ENCODE assay signal across 8 mouse cellular contexts in the genomic region with DNA sequence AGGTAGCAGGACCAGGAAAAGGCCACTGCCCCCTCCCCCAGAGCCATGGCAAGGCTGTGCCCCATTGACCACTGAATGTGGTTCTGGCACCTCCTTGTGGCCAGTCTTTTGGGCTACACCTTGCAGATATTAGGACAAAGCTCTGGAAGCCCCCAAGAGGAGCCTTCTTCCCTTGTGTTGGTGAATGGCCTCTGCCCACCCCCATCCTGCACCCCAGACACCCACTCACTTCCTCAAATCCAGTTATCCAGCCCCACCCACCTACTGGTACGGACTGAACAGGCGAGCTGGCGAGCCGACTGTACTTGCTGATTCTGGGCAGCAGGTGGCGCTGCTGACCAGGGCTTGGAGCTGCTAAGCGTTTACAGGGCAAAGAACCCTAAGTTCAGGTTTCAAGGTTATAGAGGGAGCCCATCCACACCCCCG. TPM values are rescaled to one million over a fixed set of nuclear protein-coding genes. Genes with fewer than 3 reads are reported as not detected.
DNase-seq lines count a peak whose midpoint lies in the region; ATAC-seq and TF ChIP-seq lines count a peak whose summit lies in the region.

No protein-coding gene starts in this region.

- intact Hi-C loops in gastrocnemius, adult 2 months (cut with DNase I) = loop anchor here (1.0 kb wide), 2 partner anchors 38 to 164 kb away; no protein-coding TSS in a partner anchor
- intact Hi-C loops in left cerebral cortex, adult 2 months (cut with DNase I) = loop anchor here (1.0 kb wide), 2 partner anchors 39 to 164 kb away; no protein-coding TSS in a partner anchor

- H3K4me3 ChIP-seq in gastrocnemius, adult 2 months = peak overlapping the region; percentile 61
- peak overlapping the region; percentile 19; the same call in 1 of the 2 replicates for H3K4me3 ChIP-seq in hindbrain, postnatal 0 days (ENCODE audit: low read length)
- no peak overlapping the region for H3K4me3 ChIP-seq in left cerebral cortex, adult 2 months
- H3K4me3 ChIP-seq in macrophage (ENCODE audit: inconsistent target) = no peak overlapping the region

- peaks cover 13% of the 10 kb centered on the region; the same call in 1 of the 2 replicates for H3K4me1 ChIP-seq in hindbrain, postnatal 0 days (ENCODE audit: insufficient read depth, low read length)

- no peaks in the 10 kb centered on the region for H3K9me3 ChIP-seq in hindbrain, postnatal 0 days (ENCODE audit: low read length)

- no peaks in the 10 kb centered on the region for H3K79me2 ChIP-seq in macrophage (ENCODE audit: inconsistent target)

- WGBS in hindbrain, postnatal 0 days = 1% methylated on average over 7 of the region's 7 CpGs
- WGBS in macrophage (ENCODE audit: missing documents) = 0% methylated on average over 7 of the region's 7 CpGs

- H3K9ac ChIP-seq in hindbrain, postnatal 0 days (replicated peaks; ENCODE audit: low read length) = no peak overlapping the region

- ATAC-seq in hindbrain, postnatal 0 days = peak; percentile 75

- no peaks in the 10 kb centered on the region for H3K27me3 ChIP-seq in hindbrain, postnatal 0 days (ENCODE audit: insufficient read depth, low read length)

- no peak overlapping the region for H3K27ac ChIP-seq in gastrocnemius, adult 2 months
- H3K27ac ChIP-seq in hindbrain, postnatal 0 days = no peak overlapping the region
- no peak overlapping the region for H3K27ac ChIP-seq in left cerebral cortex, adult 2 months
- H3K27ac ChIP-seq in macrophage = peak overlapping the region; percentile 21; the same call in 1 of the 2 replicates

- DNase-seq in ZHBTc4 (ENCODE audit: low read depth, low spot score) = peak; percentile 87
- peak; percentile 89 for DNase-seq in cerebellum, postnatal 4 days (ENCODE audit: low spot score in 2 of 2)
- peak; percentile 85 for DNase-seq in gastrocnemius, adult 2 months
- DNase-seq in hindbrain, postnatal 0 days (ENCODE audit: low spot score) = peak; percentile 83
- DNase-seq in left cerebral cortex, adult 2 months (ENCODE audit: extremely low spot score in 1 of 2, low spot score in 2 of 2) = peak; percentile 75 to 86
- peak; percentile 63 for DNase-seq in retina, postnatal 7 days (ENCODE audit: low read depth, low spot score)
- peak; percentile 69 to 82 for DNase-seq in urinary bladder, adult 18-20 months (ENCODE audit: low spot score in 2 of 2)

- H3K4me2 ChIP-seq in hindbrain, postnatal 0 days (ENCODE audit: low read depth, low read length) = peak overlapping the region; percentile 56

- TF ChIP-seq CTCF in gastrocnemius, adult 2 months (IDR thresholded peaks at IDR 0.05) = peak; percentile 98
- peak; percentile 98 for TF ChIP-seq CTCF in hindbrain, postnatal 0 days (IDR thresholded peaks at IDR 0.05; ENCODE audit: low read depth)
- TF ChIP-seq CTCF in left cerebral cortex, adult 2 months (IDR thresholded peaks at IDR 0.05) = peak; percentile 98

- no peaks in the 10 kb centered on the region for H3K36me3 ChIP-seq in hindbrain, postnatal 0 days (ENCODE audit: insufficient read depth, low read length)
- H3K36me3 ChIP-seq in macrophage (ENCODE audit: inconsistent target) = no peaks in the 10 kb centered on the region

RNA-seq across cellular contexts. Expression of gene Lif, which starts 1.3 kb away (rescaled TPM):
- under 1 TPM; 0.17 to 0.23 TPM for total RNA-seq in gastrocnemius, adult 2 months (2021)
- 0.21 and 0.22 TPM in 2 replicates for total RNA-seq in hindbrain, postnatal 0 days (2014; rRNA removed)
- 0.08 and 0.10 TPM in 2 replicates for polyA plus RNA-seq in hindbrain, postnatal 0 days (2015; fragmentation: Nextera tagmentation; extraction: Ambion mirVana)
- 1 to 10 TPM in 1 of 2 experiments, under 1 TPM in 1; 0.70 to 1.2 TPM for total RNA-seq in left cerebral cortex, adult 2 months (2021)
- 10 to 100 TPM in 5 of 26 experiments, 1 to 10 TPM in 4, under 1 TPM in 8, not detected in 9; 0.13 to 94.1 (median 1.3) TPM for total RNA-seq in macrophage (2018; cell fraction: chromatin; rRNA removed)
- total RNA-seq in macrophage (2018; cell fraction: cytosol; rRNA removed) = 10 to 100 TPM in 3 of 26 experiments, 1 to 10 TPM in 2, under 1 TPM in 17, not detected in 4; 0.03 to 32.8 (median 0.21) TPM
- total RNA-seq in macrophage (2018; cell fraction: nucleus; rRNA removed) = 100 to 1,000 TPM in 1 of 26 experiments, 10 to 100 TPM in 3, 1 to 10 TPM in 7, under 1 TPM in 10, not detected in 5; 0.17 to 116 (median 1.0) TPM
- 0.06 to 0.14 TPM in 2 of 3 replicates, not detected in the other for polyA plus RNA-seq in macrophage (2018)

RNA-seq across cellular contexts. Expression of gene Osm, which starts 22.4 kb away (rescaled TPM):
- total RNA-seq in gastrocnemius, adult 2 months (2021) = not detected
- total RNA-seq in hindbrain, postnatal 0 days (2014; rRNA removed) = 0.40 TPM in 1 of 2 replicates, not detected in the other
- 0.08 TPM in 1 of 2 replicates, not detected in the other for polyA plus RNA-seq in hindbrain, postnatal 0 days (2015; fragmentation: Nextera tagmentation; extraction: Ambion mirVana)
- not detected for total RNA-seq in left cerebral cortex, adult 2 months (2021)
- total RNA-seq in macrophage (2018; cell fraction: chromatin; rRNA removed) = 100 to 1,000 TPM in 1 of 26 experiments, 10 to 100 TPM in 21, 1 to 10 TPM in 4; 5.0 to 109 (median 19.2) TPM
- 100 to 1,000 TPM in 7 of 26 experiments, 10 to 100 TPM in 16, 1 to 10 TPM in 3; 6.2 to 178 (median 25.6) TPM for total RNA-seq in macrophage (2018; cell fraction: cytosol; rRNA removed)
- 100 to 1,000 TPM in 8 of 26 experiments, 10 to 100 TPM in 18; 12.8 to 152 (median 30.9) TPM for total RNA-seq in macrophage (2018; cell fraction: nucleus; rRNA removed)
- 9.4 to 10.8 TPM (median 9.9 TPM) in 3 replicates for polyA plus RNA-seq in macrophage (2018)

RNA-seq across cellular contexts. Expression of gene Castor1, which starts 40.6 kb away (rescaled TPM):
- 1 to 10 TPM; 2.0 to 2.6 TPM for total RNA-seq in gastrocnemius, adult 2 months (2021)
- total RNA-seq in hindbrain, postnatal 0 days (2014; rRNA removed) = 20.6 and 20.7 TPM in 2 replicates
- polyA plus RNA-seq in hindbrain, postnatal 0 days (2015; fragmentation: Nextera tagmentation; extraction: Ambion mirVana) = 10.6 and 12.4 TPM in 2 replicates
- 1 to 10 TPM; 3.9 to 4.2 TPM for total RNA-seq in left cerebral cortex, adult 2 months (2021)
- 1 to 10 TPM in 12 of 26 experiments, under 1 TPM in 7, not detected in 7; 0.44 to 4.1 (median 1.3) TPM for total RNA-seq in macrophage (2018; cell fraction: chromatin; rRNA removed)
- total RNA-seq in macrophage (2018; cell fraction: cytosol; rRNA removed) = 1 to 10 TPM; 1.1 to 5.2 (median 2.6) TPM
- total RNA-seq in macrophage (2018; cell fraction: nucleus; rRNA removed) = 1 to 10 TPM in 16 of 26 experiments, under 1 TPM in 7, not detected in 3; 0.30 to 3.1 (median 1.4) TPM
- 2.2 to 3.4 TPM (median 2.2 TPM) in 3 replicates for polyA plus RNA-seq in macrophage (2018)

Comparison
In these comparisons a context has a peak if more than half of its experiments do, and no peak if none do; other contexts are left out.
1. H3K4me3 ChIP-seq: peak in gastrocnemius, adult 2 months (single experiment) and hindbrain, postnatal 0 days (single experiment); none in left cerebral cortex, adult 2 months (single experiment) and macrophage (single experiment).
2. Peak in every context shown above with its lines, with median percentiles within 50 percentile points of each other: DNase-seq and CTCF ChIP-seq.